ENCODE assay signal across 21 mouse cellular contexts in genomic region chr13:9405399-9405798, GRCm38 (mm10).
DNase-seq lines count a peak whose midpoint lies in the region; TF ChIP-seq lines count a peak whose summit lies in the region.
"Had no signal": no experiment of that assay in that cellular context is flagged by ENCODE, and none has a peak within 500 bp of the region (broad histone marks: within the 10 kb centered on the region; RNA-seq: fewer than 3 reads in every experiment).

No protein-coding gene starts in this region.

- no peak overlapping the region for H3K4me2 ChIP-seq in CH12.LX (ENCODE audit: insufficient read depth, low read depth, poor library complexity, severe bottlenecking)
- H3K4me2 ChIP-seq: embryonic facial prominence, embryonic 15.5 days; hindbrain, embryonic 13.5 days had no signal

- no peak for TF ChIP-seq CTCF in CH12.LX (conservative IDR thresholded peaks at IDR 0.05 in 1 of 2, IDR thresholded peaks at IDR 0.05 in 1 of 2; ENCODE audit: low read depth in 2 of 2, low read length in 2 of 2)

- no peaks in the 10 kb centered on the region for H3K27me3 ChIP-seq in CH12.LX (replicated peaks)
- H3K27me3 ChIP-seq: embryonic facial prominence, embryonic 15.5 days; hindbrain, embryonic 13.5 days; Patski had no signal

- in situ Hi-C loops in CH12.LX (cut with MboI; ENCODE audit: low pct_ligation_motif_present, low pct_unique_long_range_greater_than_20kb, low sequenced_read_pairs) = no loop called here

- no peak for TF ChIP-seq POLR2A in CH12.LX (IDR thresholded peaks at IDR 0.05; ENCODE audit: low read depth, low read length)

- H3K79me2 ChIP-seq in CH12.LX (replicated peaks; ENCODE audit: control insufficient read depth, extremely low read depth, insufficient read depth, poor library complexity, severe bottlenecking) = no peaks in the 10 kb centered on the region

- no peak overlapping the region for H3K9ac ChIP-seq in CH12.LX (ENCODE audit: insufficient read depth, low read depth)
- H3K9ac ChIP-seq: embryonic facial prominence, embryonic 15.5 days; hindbrain, embryonic 13.5 days had no signal

- no peak overlapping the region for H3K4me3 ChIP-seq in CH12.LX (replicated peaks in 1 of 3; ENCODE audit: low read depth in 2 of 3, low read length in 2 of 3, poor library complexity in 1 of 3)
- H3K4me3 ChIP-seq: embryonic facial prominence, embryonic 15.5 days; erythroblast, embryonic 14.5 days; forebrain, embryonic 10.5 days; gastrocnemius, adult 2 months; hindbrain, embryonic 13.5 days had no signal

- H3K36me3 ChIP-seq in CH12.LX (replicated peaks in 1 of 2; ENCODE audit: control insufficient read depth in 1 of 2, insufficient read depth in 1 of 2, low read length in 1 of 2) = no peaks in the 10 kb centered on the region
- H3K36me3 ChIP-seq: embryonic facial prominence, embryonic 15.5 days; forebrain, embryonic 10.5 days; hindbrain, embryonic 13.5 days had no signal

- dilution Hi-C loops in CH12.LX (cut with MboI; ENCODE audit: extremely low pct_ligation_motif_present, extremely low pct_unique_long_range_greater_than_20kb, low sequenced_read_pairs) = no loop called here

- TF ChIP-seq RAD21 in CH12.LX (IDR thresholded peaks at IDR 0.05; ENCODE audit: low read depth, low read length) = no peak; the same call in 1 of the 2 replicates

- H3K9me3 ChIP-seq in CH12.LX (replicated peaks; ENCODE audit: low read length) = no peaks in the 10 kb centered on the region
- H3K9me3 ChIP-seq: embryonic facial prominence, embryonic 15.5 days had no signal

- DNase-seq in spleen, postnatal 36 days (ENCODE audit: low spot score in 2 of 2) = peak; percentile 33 to 47
- no peak for DNase-seq in spleen, postnatal 10 days (ENCODE audit: low spot score in 2 of 2)
- DNase-seq in CH12.LX (ENCODE audit: extremely low read depth) = peak; percentile 35
- peak; percentile 16 to 17 for DNase-seq in thymus, postnatal 10 days (ENCODE audit: low spot score in 2 of 2)
- DNase-seq in thymus, postnatal 4 days = peak; percentile 42
- DNase-seq in adrenal gland, adult 18-20 months (ENCODE audit: low spot score in 2 of 2) = no peak
- no peak for DNase-seq in cerebellum, adult 11-12 months
- DNase-seq: adrenal gland, adult 2 months; adrenal gland, postnatal 25 days; cerebellum, adult 8-10 months; cerebellum, postnatal 14 days; embryo, embryonic 11 days; gastrocnemius, adult 2 months; gastrocnemius, postnatal 25 days; heart, postnatal 10 days had no signal

- TF ChIP-seq EP300 in CH12.LX (IDR thresholded peaks at IDR 0.05; ENCODE audit: low read length) = 0 out of 2 replicates have a peak, but pooled peaks have one; percentile 14

- H3K4me1 ChIP-seq in CH12.LX (ENCODE audit: control insufficient read depth in 1 of 2, insufficient read depth in 2 of 2) = peaks cover 0 to 36% of the 10 kb centered on the region in 2 experiments; a peak in 2 of 4 replicates
- H3K4me1 ChIP-seq: embryonic facial prominence, embryonic 15.5 days; hindbrain, embryonic 13.5 days had no signal

- H3K27ac ChIP-seq in CH12.LX (ENCODE audit: insufficient read depth, low read depth) = no peak overlapping the region
- H3K27ac ChIP-seq: embryonic facial prominence, embryonic 15.5 days; forebrain, embryonic 10.5 days; gastrocnemius, adult 2 months; hindbrain, embryonic 13.5 days; hindbrain, postnatal 0 days had no signal

TF ChIP-seq in CH12.LX, 34 proteins besides CTCF, POLR2A, EP300 and RAD21:
- TF ChIP-seq SMC3 (IDR thresholded peaks at IDR 0.05; ENCODE audit: low read depth, low read length) = 0 out of 2 replicates have a peak, but pooled peaks have one; percentile 5
- no peak for TF ChIP-seq MAX (IDR thresholded peaks at IDR 0.05; ENCODE audit: low read length)
TF ChIP-seq in CH12.LX: peak in this region for 1.

Comparison
In these comparisons a context has a peak if more than half of its experiments do, and no peak if none do; other contexts are left out.
1. DNase-seq: peak in spleen, postnatal 36 days (2 of 2), CH12.LX (single experiment), thymus, postnatal 10 days (2 of 2) and thymus, postnatal 4 days (single experiment); none in spleen, postnatal 10 days (0 of 2), adrenal gland, adult 18-20 months (0 of 2) and cerebellum, adult 11-12 months (single experiment).